Mouse (Mus musculus): ENCODE results near the gene Adamts6. TPM values are rescaled to one million over a fixed set of nuclear protein-coding genes. Genes with fewer than 3 reads are reported as not detected.
A peak's percentile ranks its signal among the peaks of the same experiment; 100 is the strongest.

The Adamts6 gene
- polyA plus RNA-seq, 1 experiment from 2014 or later = 4.5 TPM

DNA sequence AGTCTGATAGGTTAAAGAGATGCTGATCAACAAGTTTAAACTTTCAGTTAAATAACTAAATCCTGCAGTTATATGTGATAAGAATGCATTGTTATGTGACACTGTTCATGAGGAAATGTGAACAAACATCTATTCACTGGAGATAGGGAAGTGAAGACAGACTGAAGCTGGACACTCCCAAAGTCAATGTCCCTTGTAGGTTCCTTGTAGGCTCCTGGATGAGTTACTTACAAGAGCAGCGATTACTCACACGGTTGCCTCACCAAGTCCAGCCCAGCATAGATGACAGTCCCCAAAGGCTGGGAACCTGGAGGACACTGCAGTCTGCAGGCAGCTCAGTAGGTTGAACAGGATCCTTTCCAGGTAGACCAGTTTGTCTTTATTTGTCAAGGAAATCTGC is 145.1 kb downstream of the Adamts6 start:
- Histone ChIP-seq H3K4me3 (ENCODE audit: low read depth, low read length) (no peak overlapping the region), H3K4me1 (ENCODE audit: insufficient read depth) (no peaks in the 10 kb centered on the region), H3K9ac (no peak overlapping the region), H3K27ac (ENCODE audit: low read depth) (no peak overlapping the region), H3K36me3 (ENCODE audit: insufficient read depth) (no peaks in the 10 kb centered on the region), H3K9me3 (ENCODE audit: low read depth, low read length) (no peaks in the 10 kb centered on the region), H3K27me3 (ENCODE audit: insufficient read depth, low read length) (no peaks in the 10 kb centered on the region), H3K4me2 (no peak overlapping the region)
- ATAC-seq (ENCODE audit: insufficient read depth) (no peak), DNase-seq (no peak)
- no peak for TF ChIP-seq CTCF (IDR thresholded peaks at IDR 0.05; ENCODE audit: low read depth)
- 78% methylated on average over 2 of the region's 2 CpGs for WGBS

DNA sequence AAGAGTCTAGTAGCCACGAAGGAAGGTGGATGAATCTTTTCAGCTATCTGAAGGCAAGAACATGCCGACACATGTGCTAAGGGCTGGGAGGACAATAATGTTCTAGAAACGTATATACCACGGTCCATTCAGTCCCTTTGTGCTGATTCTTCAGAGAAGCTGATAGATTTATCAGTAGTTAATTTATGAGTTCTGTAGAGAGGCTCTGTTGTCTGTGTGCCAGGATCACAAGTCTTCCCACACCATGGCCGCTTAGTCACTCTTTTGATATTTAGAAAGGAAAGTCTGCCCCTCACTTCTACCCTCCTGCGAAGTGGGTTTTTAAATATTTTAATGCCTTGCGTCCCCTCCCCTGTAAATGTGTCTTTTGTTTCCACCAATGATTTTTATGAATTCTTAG is 154.9 kb downstream of the Adamts6 start:
- no peak overlapping the region for H3K9ac ChIP-seq
- TF ChIP-seq CTCF (IDR thresholded peaks at IDR 0.05; ENCODE audit: low read depth) = no peak
- peaks cover 12% of the 10 kb centered on the region; the same call in 1 of the 2 replicates for H3K36me3 ChIP-seq (ENCODE audit: insufficient read depth)
- H3K9me3 ChIP-seq (ENCODE audit: low read depth, low read length) = no peaks in the 10 kb centered on the region
- DNase-seq (no peak), ATAC-seq (ENCODE audit: insufficient read depth) (no peak)
- H3K27me3 ChIP-seq (ENCODE audit: insufficient read depth, low read length) = no peaks in the 10 kb centered on the region
- 81% methylated on average over 7 of the region's 7 CpGs for WGBS
- H3K4me3 ChIP-seq (ENCODE audit: low read depth, low read length) = no peak overlapping the region
- no peak overlapping the region for H3K27ac ChIP-seq (ENCODE audit: low read depth)
- H3K4me2 ChIP-seq = no peak overlapping the region
- no peaks in the 10 kb centered on the region for H3K4me1 ChIP-seq (ENCODE audit: insufficient read depth)

DNA sequence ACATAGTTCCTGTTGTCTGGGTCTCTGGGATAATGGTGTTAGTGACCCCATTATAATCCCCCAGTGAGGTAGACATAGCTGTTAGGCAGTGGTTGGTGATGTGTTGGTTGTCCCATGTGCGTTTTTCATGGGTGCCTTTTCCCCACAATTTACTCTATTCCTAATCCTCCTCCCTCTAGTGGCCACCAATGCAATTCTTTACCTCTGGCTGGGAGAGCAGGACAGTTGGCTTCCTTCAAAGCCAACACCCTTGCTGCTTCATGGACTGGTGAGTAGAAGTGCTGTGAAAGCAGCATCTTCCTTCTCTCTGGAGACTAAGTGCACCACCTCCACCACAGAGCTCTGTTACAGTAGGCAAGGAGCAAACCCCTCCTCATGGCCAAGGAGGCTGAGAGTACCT is 157.8 kb downstream of the Adamts6 start:
- H3K27ac ChIP-seq (ENCODE audit: low read depth) = no peak overlapping the region
- no peak overlapping the region for H3K9ac ChIP-seq
- DNase-seq (peak; percentile 7), ATAC-seq (ENCODE audit: insufficient read depth) (no peak)
- no peaks in the 10 kb centered on the region for H3K27me3 ChIP-seq (ENCODE audit: insufficient read depth, low read length)
- H3K36me3 ChIP-seq (ENCODE audit: insufficient read depth) = peaks cover 12% of the 10 kb centered on the region; the same call in 1 of the 2 replicates
- H3K9me3 ChIP-seq (ENCODE audit: low read depth, low read length) = no peaks in the 10 kb centered on the region
- WGBS = 61% methylated on average over 1 of the region's 1 CpGs
- peak; percentile 50 for TF ChIP-seq CTCF (IDR thresholded peaks at IDR 0.05; ENCODE audit: low read depth)
- H3K4me2 ChIP-seq = no peak overlapping the region
- H3K4me3 ChIP-seq (ENCODE audit: low read depth, low read length) = no peak overlapping the region
- no peaks in the 10 kb centered on the region for H3K4me1 ChIP-seq (ENCODE audit: insufficient read depth)

DNA sequence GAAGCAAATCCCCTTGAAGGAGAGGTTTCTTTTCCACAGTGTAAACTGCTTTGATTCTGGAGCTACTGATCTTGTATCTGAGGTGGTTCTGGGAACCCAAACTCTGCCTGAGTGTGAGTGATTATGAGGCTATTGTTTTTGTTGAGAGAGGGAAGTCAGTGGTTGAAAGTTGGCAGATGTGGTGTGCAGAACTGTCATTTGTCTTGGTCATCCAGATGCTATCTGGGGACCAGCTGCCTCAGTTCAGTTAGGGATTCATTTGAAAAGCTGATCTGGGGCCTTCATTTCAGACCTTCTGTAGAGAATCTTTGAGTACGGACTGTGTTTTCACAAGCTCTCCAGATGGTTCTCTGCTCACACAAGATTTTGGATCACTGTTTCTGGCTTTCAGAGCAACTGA is 159.3 kb downstream of the Adamts6 start:
- Histone ChIP-seq H3K9me3 (ENCODE audit: low read depth, low read length) (no peaks in the 10 kb centered on the region), H3K9ac (no peak overlapping the region), H3K4me1 (ENCODE audit: insufficient read depth) (no peaks in the 10 kb centered on the region), H3K4me3 (ENCODE audit: low read depth, low read length) (no peak overlapping the region), H3K27me3 (ENCODE audit: insufficient read depth, low read length) (no peaks in the 10 kb centered on the region), H3K36me3 (ENCODE audit: insufficient read depth) (peaks cover 12% of the 10 kb centered on the region; the same call in 1 of the 2 replicates), H3K4me2 (no peak overlapping the region), H3K27ac (ENCODE audit: low read depth) (no peak overlapping the region)
- ATAC-seq (ENCODE audit: insufficient read depth) (no peak), DNase-seq (no peak)
- 51% methylated on average over 1 of the region's 1 CpGs for WGBS
- no peak for TF ChIP-seq CTCF (IDR thresholded peaks at IDR 0.05; ENCODE audit: low read depth)

DNA sequence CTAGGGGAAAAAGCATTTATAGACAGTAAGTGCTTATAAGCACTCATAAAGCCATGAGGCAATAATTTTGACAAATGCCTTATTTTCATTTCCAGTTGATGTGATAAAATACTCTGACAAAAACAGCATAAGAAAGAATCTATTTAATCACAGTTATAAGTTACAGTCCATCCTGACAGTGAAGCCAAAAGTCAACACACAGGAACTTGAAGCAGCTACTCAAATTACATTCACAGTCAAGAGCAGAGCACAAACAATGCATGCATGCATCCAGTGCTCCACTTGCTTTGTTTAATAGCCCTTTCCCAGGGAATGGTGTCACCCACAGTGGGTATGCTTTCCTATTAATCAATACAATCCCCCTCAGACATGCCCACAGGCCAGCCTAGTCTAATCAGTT is 159.8 kb downstream of the Adamts6 start:
- H3K36me3 ChIP-seq (ENCODE audit: insufficient read depth) = peaks cover 12% of the 10 kb centered on the region; the same call in 1 of the 2 replicates
- ATAC-seq (ENCODE audit: insufficient read depth) (no peak), DNase-seq (no peak)
- H3K27me3 ChIP-seq (ENCODE audit: insufficient read depth, low read length) = no peaks in the 10 kb centered on the region
- TF ChIP-seq CTCF (IDR thresholded peaks at IDR 0.05; ENCODE audit: low read depth) = no peak
- H3K9me3 ChIP-seq (ENCODE audit: low read depth, low read length) = no peaks in the 10 kb centered on the region
- no peaks in the 10 kb centered on the region for H3K4me1 ChIP-seq (ENCODE audit: insufficient read depth)
- no peak overlapping the region for H3K4me2 ChIP-seq
- no peak overlapping the region for H3K9ac ChIP-seq
- no peak overlapping the region for H3K4me3 ChIP-seq (ENCODE audit: low read depth, low read length)
- H3K27ac ChIP-seq (ENCODE audit: low read depth) = no peak overlapping the region

DNA sequence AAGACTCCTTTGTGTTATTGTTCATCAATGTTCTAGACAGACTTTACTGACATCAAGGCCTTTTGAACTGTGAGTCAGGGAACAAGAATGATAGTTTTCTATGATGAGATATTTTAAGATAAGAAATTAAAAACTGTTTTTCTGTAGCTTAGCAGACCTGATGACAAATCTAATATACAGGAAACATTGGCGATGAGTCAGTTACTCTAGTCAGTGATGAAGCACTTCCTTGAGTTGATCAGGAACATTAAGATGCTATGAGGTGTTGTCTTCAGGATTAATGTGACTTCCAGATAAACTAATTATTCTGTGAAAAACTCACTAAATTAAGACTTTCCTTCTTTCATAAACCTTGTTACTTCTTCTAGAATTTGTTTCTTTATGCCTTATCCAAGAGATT is 160.7 kb downstream of the Adamts6 start:
- H3K9ac ChIP-seq = no peak overlapping the region
- H3K4me2 ChIP-seq = no peak overlapping the region
- peaks cover 12% of the 10 kb centered on the region; the same call in 1 of the 2 replicates for H3K36me3 ChIP-seq (ENCODE audit: insufficient read depth)
- no peak for TF ChIP-seq CTCF (IDR thresholded peaks at IDR 0.05; ENCODE audit: low read depth)
- DNase-seq (no peak), ATAC-seq (ENCODE audit: insufficient read depth) (no peak)
- H3K27ac ChIP-seq (ENCODE audit: low read depth) = no peak overlapping the region
- no peaks in the 10 kb centered on the region for H3K27me3 ChIP-seq (ENCODE audit: insufficient read depth, low read length)
- 70% methylated on average over 1 of the region's 1 CpGs for WGBS
- no peaks in the 10 kb centered on the region for H3K4me1 ChIP-seq (ENCODE audit: insufficient read depth)
- H3K4me3 ChIP-seq (ENCODE audit: low read depth, low read length) = no peak overlapping the region
- H3K9me3 ChIP-seq (ENCODE audit: low read depth, low read length) = no peaks in the 10 kb centered on the region

DNA sequence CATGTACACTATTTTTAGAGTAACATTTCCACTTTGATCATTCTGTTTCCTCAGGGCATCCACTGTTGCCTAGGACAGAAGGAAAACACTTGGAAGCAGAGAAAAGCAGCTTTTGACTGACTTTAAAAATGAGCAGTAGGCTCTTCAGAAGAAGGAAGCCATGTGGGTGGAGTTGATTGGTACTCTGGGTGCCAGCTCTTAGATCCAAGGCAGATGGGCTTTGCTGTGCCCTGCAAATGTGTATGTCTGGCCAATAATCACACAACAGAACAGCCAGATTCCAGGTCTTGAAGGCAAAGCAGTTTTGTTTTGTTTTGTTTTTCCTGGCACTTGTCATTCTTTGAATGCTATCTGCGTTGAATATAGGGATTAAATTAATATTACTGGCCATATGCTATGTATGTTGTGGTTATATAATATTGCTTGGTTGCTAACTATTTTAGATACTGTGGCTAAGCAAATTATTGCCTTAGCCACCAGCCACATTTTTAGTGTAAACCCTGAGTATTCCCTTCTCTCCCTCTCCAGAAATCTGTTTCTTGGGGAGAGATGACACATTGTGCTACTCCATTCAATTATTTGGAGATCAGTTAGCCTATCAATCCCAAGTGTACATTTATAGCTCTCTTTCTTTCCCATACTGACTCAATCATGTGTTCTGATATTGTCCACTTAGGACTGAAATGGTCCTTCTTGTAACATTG is 165.8 kb downstream of the Adamts6 start:
- Histone ChIP-seq H3K4me1 (ENCODE audit: insufficient read depth) (no peaks in the 10 kb centered on the region), H3K27me3 (ENCODE audit: insufficient read depth, low read length) (no peaks in the 10 kb centered on the region), H3K4me3 (ENCODE audit: low read depth, low read length) (no peak overlapping the region), H3K27ac (ENCODE audit: low read depth) (no peak overlapping the region), H3K36me3 (ENCODE audit: insufficient read depth) (no peaks in the 10 kb centered on the region), H3K9me3 (ENCODE audit: low read depth, low read length) (no peaks in the 10 kb centered on the region), H3K4me2 (no peak overlapping the region), H3K9ac (no peak overlapping the region)
- WGBS = 88% methylated on average over 1 of the region's 1 CpGs
- DNase-seq (no peak), ATAC-seq (ENCODE audit: insufficient read depth) (no peak)
- no peak for TF ChIP-seq CTCF (IDR thresholded peaks at IDR 0.05; ENCODE audit: low read depth)
